Mouse (Mus musculus): Measurements from ENCODE around the gene Lrwd1. TPM values are rescaled to one million over a fixed set of nuclear protein-coding genes. Genes with fewer than 3 reads are reported as not detected.

Gene Lrwd1
- 27.7 and 28.2 TPM in 2 replicates for polyA plus RNA-seq (2015; fragmentation: Nextera tagmentation; extraction: Ambion mirVana)

DNA sequence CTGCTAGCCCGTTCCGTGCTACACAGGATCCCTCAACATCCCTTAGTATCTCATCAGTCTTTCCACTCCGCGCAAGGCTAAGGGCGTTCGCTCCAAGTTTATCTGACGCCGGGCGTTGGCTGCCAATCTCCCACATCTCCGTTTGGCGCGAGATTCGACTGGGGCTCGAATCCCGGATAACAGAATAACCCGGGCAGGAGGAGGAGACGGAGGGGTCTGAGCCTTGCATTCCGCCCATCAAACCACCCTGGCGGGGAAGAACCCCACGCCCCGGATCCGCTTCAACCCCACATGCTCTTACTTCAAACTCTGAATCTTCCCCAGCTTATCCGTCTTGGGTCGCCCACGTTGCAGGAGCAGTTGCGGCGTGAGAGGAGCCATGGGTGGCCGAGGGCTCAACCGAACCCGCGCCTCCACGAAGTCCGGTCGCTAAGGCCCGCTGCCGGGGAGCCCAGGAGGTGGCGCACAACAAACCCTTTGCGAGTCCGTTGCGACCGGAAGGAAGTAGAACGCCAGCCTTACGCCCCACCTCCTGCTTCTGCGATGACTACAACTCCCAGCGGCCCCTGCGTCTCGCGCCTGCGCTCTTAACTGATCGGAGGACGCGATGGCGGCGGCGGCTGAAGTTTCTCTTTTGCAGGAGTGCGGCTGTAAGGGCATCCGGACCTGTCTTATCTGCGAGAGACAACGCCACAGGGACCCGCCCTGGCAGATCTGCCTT, at the start of gene Lrwd1, which contains the start of gene Alkbh4:
Lrwd1 (minus strand) TSS at position 504 of the 721 bp plus-strand sequence.
Alkbh4 (plus strand) TSS at position 576 of the 721 bp plus-strand sequence.
- under 1% methylated on average over 59 of the region's 60 CpGs for WGBS
- ATAC-seq (ENCODE audit: low FRiP score): peak; percentile 88
- Histone ChIP-seq H3K27me3 (no peaks in the 10 kb centered on the region), H3K9me3 (no peaks in the 10 kb centered on the region), H3K27ac (peak within 1 kb of the TSS; percentile 61), H3K4me3 (peak within 1 kb of the TSS; percentile 62), H3K4me2 (peak within 1 kb of the TSS; percentile 85), H3K9ac (peak within 1 kb of the TSS; percentile 85), H3K36me3 (peaks cover 57% of the 10 kb centered on the region), H3K4me1 (replicated peaks) (peaks cover 25% of the 10 kb centered on the region)

GRCm38 (mm10) chr5:136183766-136184165, 47.9 kb upstream of the Lrwd1 start:
- H3K9me3 ChIP-seq: no peaks in the 10 kb centered on the region
- H3K27me3 ChIP-seq: no peaks in the 10 kb centered on the region
- H3K4me1 ChIP-seq (replicated peaks): no peaks in the 10 kb centered on the region
- H3K4me3 ChIP-seq: no peak overlapping the region
- peaks cover 82% of the 10 kb centered on the region for H3K36me3 ChIP-seq
- H3K27ac ChIP-seq: no peak overlapping the region
- no peak overlapping the region for H3K9ac ChIP-seq
- WGBS: 96% methylated on average over 7 of the region's 7 CpGs
- no peak for ATAC-seq (ENCODE audit: low FRiP score)
- H3K4me2 ChIP-seq: no peak overlapping the region

GRCm38 (mm10) chr5:136182830-136183229, 47.0 kb upstream of the Lrwd1 start:
- Histone ChIP-seq H3K4me2 (no peak overlapping the region), H3K36me3 (peaks cover 82% of the 10 kb centered on the region)
- WGBS: 94% methylated on average over 4 of the region's 4 CpGs

GRCm38 (mm10) chr5:136182049-136182448, 46.2 kb upstream of the Lrwd1 start:
- Histone ChIP-seq H3K9me3 (no peaks in the 10 kb centered on the region), H3K9ac (no peak overlapping the region), H3K4me3 (no peak overlapping the region), H3K4me1 (replicated peaks) (no peaks in the 10 kb centered on the region), H3K4me2 (no peak overlapping the region), H3K36me3 (peaks cover 84% of the 10 kb centered on the region), H3K27me3 (no peaks in the 10 kb centered on the region), H3K27ac (no peak overlapping the region)
- ATAC-seq (ENCODE audit: low FRiP score): no peak
- 89% methylated on average over 6 of the region's 6 CpGs for WGBS

More at GRCm38 (mm10) chr5:136182830-136183229, 47.0 kb upstream of the Lrwd1 start:
- Histone ChIP-seq H3K9me3 (no peaks in the 10 kb centered on the region), H3K4me3 (no peak overlapping the region), H3K27me3 (no peaks in the 10 kb centered on the region), H3K4me1 (replicated peaks) (no peaks in the 10 kb centered on the region), H3K27ac (no peak overlapping the region), H3K9ac (no peak overlapping the region)
- no peak for ATAC-seq (ENCODE audit: low FRiP score)

GRCm38 (mm10) chr5:136181197-136181596, 45.3 kb upstream of the Lrwd1 start:
- Histone ChIP-seq H3K4me3 (no peak overlapping the region), H3K9ac (no peak overlapping the region), H3K4me2 (no peak overlapping the region), H3K27me3 (no peaks in the 10 kb centered on the region), H3K9me3 (no peaks in the 10 kb centered on the region), H3K4me1 (replicated peaks) (no peaks in the 10 kb centered on the region), H3K36me3 (peaks cover 81% of the 10 kb centered on the region), H3K27ac (no peak overlapping the region)
- no peak for ATAC-seq (ENCODE audit: low FRiP score)
- 90% methylated on average over 6 of the region's 6 CpGs for WGBS

- no peak for ATAC-seq (ENCODE audit: low FRiP score)
- H3K36me3 ChIP-seq: peaks cover 69% of the 10 kb centered on the region
- WGBS: 78% methylated on average over 5 of the region's 5 CpGs
- H3K27ac ChIP-seq: no peak overlapping the region
- 0 out of 2 replicates have a peak, but pooled peaks cover under 1% of the 10 kb centered on the region for H3K4me1 ChIP-seq (replicated peaks)
- H3K4me3 ChIP-seq: no peak overlapping the region
- H3K27me3 ChIP-seq: no peaks in the 10 kb centered on the region
- H3K4me2 ChIP-seq: no peak overlapping the region
- no peaks in the 10 kb centered on the region for H3K9me3 ChIP-seq
- H3K9ac ChIP-seq: no peak overlapping the region
Observed at GRCm38 (mm10) chr5:136179594-136179993, 43.7 kb upstream of the Lrwd1 start.

GRCm38 (mm10) chr5:136173606-136174463, 38.0 kb upstream of the Lrwd1 start:
- ATAC-seq (ENCODE audit: low FRiP score): no peak
- Histone ChIP-seq H3K36me3 (peaks cover 19% of the 10 kb centered on the region), H3K4me2 (peak overlapping the region; percentile 0; the same call in 1 of the 2 replicates), H3K4me3 (no peak overlapping the region), H3K9ac (no peak overlapping the region), H3K27ac (peak overlapping the region; percentile 60), H3K27me3 (no peaks in the 10 kb centered on the region), H3K9me3 (no peaks in the 10 kb centered on the region), H3K4me1 (replicated peaks) (peaks cover 30% of the 10 kb centered on the region)
- 49% methylated on average over 9 of the region's 9 CpGs for WGBS

DNA sequence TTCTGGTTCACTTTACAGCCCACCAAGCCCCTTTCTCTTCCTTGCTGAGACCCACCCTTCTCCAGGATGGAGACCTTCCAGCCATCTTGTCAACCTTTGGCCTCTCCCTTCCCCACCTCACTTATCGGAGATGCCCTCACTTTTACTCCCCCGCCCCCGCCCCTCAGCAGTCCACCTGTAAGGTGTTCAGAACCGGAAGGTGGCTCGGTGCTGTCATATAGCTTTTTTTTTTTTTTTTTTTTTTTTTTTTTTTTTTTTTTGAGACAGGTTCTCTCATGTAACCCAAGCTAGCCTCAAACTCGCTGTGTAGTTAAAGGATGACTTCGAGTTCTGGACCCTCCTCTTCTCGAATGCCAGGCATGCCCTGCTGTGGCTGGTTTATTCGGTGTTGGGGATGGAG, 37.1 kb upstream of the Lrwd1 start:
- Histone ChIP-seq H3K27ac (no peak overlapping the region), H3K27me3 (no peaks in the 10 kb centered on the region), H3K9me3 (peaks cover 4% of the 10 kb centered on the region; the same call in 1 of the 2 replicates), H3K4me2 (no peak overlapping the region), H3K36me3 (peaks cover 15% of the 10 kb centered on the region), H3K4me3 (no peak overlapping the region), H3K9ac (no peak overlapping the region), H3K4me1 (replicated peaks) (peaks cover 30% of the 10 kb centered on the region)
- WGBS: 83% methylated on average over 9 of the region's 9 CpGs
- ATAC-seq (ENCODE audit: low FRiP score): no peak

DNA sequence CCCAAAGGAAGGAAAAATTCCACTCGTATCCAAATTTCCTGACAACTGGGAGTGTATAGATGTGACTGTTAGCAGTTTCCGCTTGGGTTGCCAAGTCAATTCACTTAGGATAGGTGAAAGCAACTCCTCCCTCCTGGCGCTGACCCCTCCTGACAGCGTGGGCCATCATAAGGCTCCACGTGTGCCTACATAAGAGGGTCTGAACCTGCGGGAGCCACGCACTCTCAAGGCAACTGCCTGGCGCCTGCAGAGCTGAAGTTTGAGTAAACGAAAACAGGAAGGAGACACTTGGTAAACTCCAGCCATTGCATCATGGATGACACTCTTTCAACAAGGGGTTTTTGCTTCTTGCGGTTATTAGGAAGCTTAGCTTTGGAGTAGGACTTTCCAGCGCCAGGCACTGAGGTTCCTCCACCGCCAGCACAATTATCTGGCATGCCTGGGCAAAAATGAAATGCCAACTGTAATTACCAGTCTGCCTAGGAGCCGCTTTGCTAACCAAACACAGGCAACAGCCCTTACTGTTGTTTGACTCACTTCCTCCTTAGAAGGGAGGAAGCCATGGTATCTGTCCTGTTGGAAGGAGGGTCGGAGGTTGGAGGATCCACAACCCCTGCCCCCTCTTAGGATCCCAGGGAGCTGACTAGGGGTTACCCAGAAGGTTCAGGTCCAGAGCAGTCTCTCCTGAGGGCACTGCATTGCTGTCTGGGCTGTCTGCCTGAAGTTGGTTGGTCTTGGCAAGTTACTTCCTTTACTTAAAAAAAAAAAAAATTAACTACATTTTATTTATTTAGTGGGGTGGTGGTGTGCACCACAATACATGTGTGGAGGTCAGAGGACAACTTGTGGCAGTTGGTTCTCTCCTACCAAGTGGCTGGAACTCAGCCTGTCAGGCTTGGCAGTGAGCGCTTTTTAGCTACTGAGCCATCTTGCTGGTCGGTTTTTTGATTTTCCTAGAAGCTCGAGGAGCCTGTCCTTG, 35.8 kb upstream of the Lrwd1 start:
- 43% methylated on average over 17 of the region's 17 CpGs for WGBS
- peaks cover 11% of the 10 kb centered on the region for H3K36me3 ChIP-seq
- peaks cover 30% of the 10 kb centered on the region for H3K4me1 ChIP-seq (replicated peaks)
- ATAC-seq (ENCODE audit: low FRiP score): no peak
- peaks cover 4% of the 10 kb centered on the region; the same call in 1 of the 2 replicates for H3K9me3 ChIP-seq
- no peaks in the 10 kb centered on the region for H3K27me3 ChIP-seq
- H3K27ac ChIP-seq: peak overlapping the region; percentile 87
- H3K4me2 ChIP-seq: peak overlapping the region; percentile 68
- H3K4me3 ChIP-seq: peak overlapping the region; percentile 58
- H3K9ac ChIP-seq: peak overlapping the region; percentile 77

- ATAC-seq (ENCODE audit: low FRiP score): peak; percentile 87
- peak within 1 kb of the TSS; percentile 68 for H3K4me2 ChIP-seq
- H3K27ac ChIP-seq: peak within 1 kb of the TSS; percentile 87
- peak within 1 kb of the TSS; percentile 58 for H3K4me3 ChIP-seq
- WGBS: 5% methylated on average over 45 of the region's 49 CpGs
- H3K9ac ChIP-seq: peak within 1 kb of the TSS; percentile 77
- peaks cover 4% of the 10 kb centered on the region; the same call in 1 of the 2 replicates for H3K9me3 ChIP-seq
- peaks cover 38% of the 10 kb centered on the region for H3K4me1 ChIP-seq (replicated peaks)
- H3K27me3 ChIP-seq: no peaks in the 10 kb centered on the region
- H3K36me3 ChIP-seq: peaks cover 11% of the 10 kb centered on the region
Observed at GRCm38 (mm10) chr5:136170512-136171362, 34.9 kb upstream of the Lrwd1 start, which contains the start of gene Orai2. TSS of gene Orai2 (minus strand) at chr5:136170713.

Data from hindbrain, embryonic 13.5 days (tissue).